In genomic region chr7:67617646-67618045, GRCm38 (mm10) we compare ENCODE assay signal across 21 mouse cellular contexts. TPM values are rescaled to one million over a fixed set of nuclear protein-coding genes. Genes with fewer than 3 reads are reported as not detected.
DNase-seq lines count a peak whose midpoint lies in the region; ATAC-seq lines count a peak whose summit lies in the region.
"Had no signal": no experiment of that assay in that cellular context is flagged by ENCODE, and none has a peak within 500 bp of the region (broad histone marks: within the 10 kb centered on the region; RNA-seq: fewer than 3 reads in every experiment).

No protein-coding gene starts in this region.

- H3K27ac ChIP-seq in heart, embryonic 10.5 days: peak overlapping the region; percentile 16; the same call in 1 of the 2 replicates
- peak overlapping the region; percentile 40 for H3K27ac ChIP-seq in embryonic facial prominence, embryonic 10.5 days (replicated peaks)
- peak overlapping the region; percentile 50; the same call in 1 of the 2 replicates for H3K27ac ChIP-seq in limb, embryonic 10.5 days
- no peak overlapping the region for H3K27ac ChIP-seq in midbrain, embryonic 10.5 days (replicated peaks)
- no peak overlapping the region for H3K27ac ChIP-seq in midbrain, embryonic 15.5 days
- H3K27ac ChIP-seq: embryonic facial prominence, embryonic 15.5 days; forebrain, embryonic 15.5 days; hindbrain, embryonic 13.5 days; hindbrain, postnatal 0 days had no signal

- peak; percentile 58 for DNase-seq in heart, embryonic 10.5 days (ENCODE audit: low spot score)
- DNase-seq in heart, adult 8-10 months (ENCODE audit: low spot score): no peak
- no peak for DNase-seq in embryonic facial prominence, embryonic 10.5 days (ENCODE audit: low spot score)
- DNase-seq in limb, embryonic 10.5 days (ENCODE audit: low spot score): no peak
- DNase-seq in midbrain, embryonic 10.5 days (ENCODE audit: low spot score): no peak
- no peak for DNase-seq in urinary bladder, postnatal 4 days (ENCODE audit: low spot score in 2 of 2)
- DNase-seq: adrenal gland, postnatal 14 days; cerebellum, adult 18-20 months; cerebellum, adult 9-11 months; cerebellum, postnatal 36 days; gastrocnemius, postnatal 10 days; heart, postnatal 14 days had no signal

- no peak overlapping the region for H3K4me3 ChIP-seq in heart, embryonic 10.5 days
- H3K4me3 ChIP-seq in embryonic facial prominence, embryonic 10.5 days: no peak overlapping the region
- H3K4me3 ChIP-seq in limb, embryonic 10.5 days: no peak overlapping the region
- H3K4me3 ChIP-seq in midbrain, embryonic 10.5 days: no peak overlapping the region
- no peak overlapping the region for H3K4me3 ChIP-seq in midbrain, embryonic 15.5 days
- H3K4me3 ChIP-seq: embryonic facial prominence, embryonic 15.5 days; forebrain, embryonic 15.5 days; heart, embryonic 15.5 days; hindbrain, embryonic 13.5 days had no signal

- no peak for ATAC-seq in midbrain, embryonic 15.5 days (replicated peaks)
- ATAC-seq: activated CD4-positive, CD25-positive, alpha-beta regulatory T cell, adult 4 months; forebrain, embryonic 15.5 days; hindbrain, postnatal 0 days had no signal

- H3K36me3 ChIP-seq in heart, embryonic 10.5 days: no peaks in the 10 kb centered on the region
- H3K36me3 ChIP-seq in embryonic facial prominence, embryonic 10.5 days (replicated peaks): no peaks in the 10 kb centered on the region
- H3K36me3 ChIP-seq in limb, embryonic 10.5 days: no peaks in the 10 kb centered on the region
- H3K36me3 ChIP-seq in midbrain, embryonic 10.5 days: no peaks in the 10 kb centered on the region
- H3K36me3 ChIP-seq in midbrain, embryonic 15.5 days (replicated peaks): no peaks in the 10 kb centered on the region
- H3K36me3 ChIP-seq: embryonic facial prominence, embryonic 15.5 days; forebrain, embryonic 15.5 days; heart, embryonic 15.5 days had no signal

- H3K9ac ChIP-seq in midbrain, embryonic 15.5 days: no peak overlapping the region
- H3K9ac ChIP-seq: embryonic facial prominence, embryonic 15.5 days; forebrain, embryonic 15.5 days; heart, embryonic 15.5 days; hindbrain, embryonic 13.5 days had no signal

- no peak overlapping the region for H3K4me2 ChIP-seq in midbrain, embryonic 15.5 days
- H3K4me2 ChIP-seq: embryonic facial prominence, embryonic 15.5 days; forebrain, embryonic 15.5 days; heart, embryonic 11.5 days; heart, embryonic 15.5 days; hindbrain, embryonic 13.5 days had no signal

- 93% methylated on average over 10 of the region's 10 CpGs for WGBS in heart, embryonic 10.5 days
- WGBS in embryonic facial prominence, embryonic 10.5 days: 92% methylated on average over 10 of the region's 10 CpGs
- 93% methylated on average over 10 of the region's 10 CpGs for WGBS in limb, embryonic 10.5 days
- 95% methylated on average over 10 of the region's 10 CpGs for WGBS in midbrain, embryonic 10.5 days
- 94% methylated on average over 10 of the region's 10 CpGs for WGBS in midbrain, embryonic 15.5 days

- H3K4me1 ChIP-seq in heart, embryonic 10.5 days: peaks cover 25% of the 10 kb centered on the region
- peaks cover 28% of the 10 kb centered on the region for H3K4me1 ChIP-seq in embryonic facial prominence, embryonic 10.5 days
- H3K4me1 ChIP-seq in limb, embryonic 10.5 days: peaks cover 22% of the 10 kb centered on the region
- peaks cover 15% of the 10 kb centered on the region for H3K4me1 ChIP-seq in midbrain, embryonic 10.5 days
- H3K4me1 ChIP-seq in midbrain, embryonic 15.5 days: peaks cover 3% of the 10 kb centered on the region

- no peaks in the 10 kb centered on the region for H3K27me3 ChIP-seq in heart, embryonic 10.5 days (ENCODE audit: insufficient read depth, poor library complexity, severe bottlenecking)
- H3K27me3 ChIP-seq in embryonic facial prominence, embryonic 10.5 days (replicated peaks; ENCODE audit: low read depth, poor library complexity, severe bottlenecking): no peaks in the 10 kb centered on the region
- H3K27me3 ChIP-seq in limb, embryonic 10.5 days (ENCODE audit: low read depth, poor library complexity, severe bottlenecking): no peaks in the 10 kb centered on the region
- H3K27me3 ChIP-seq in midbrain, embryonic 10.5 days (ENCODE audit: low read depth, poor library complexity, severe bottlenecking): no peaks in the 10 kb centered on the region
- H3K27me3 ChIP-seq in midbrain, embryonic 15.5 days (replicated peaks): no peaks in the 10 kb centered on the region
- H3K27me3 ChIP-seq: embryonic facial prominence, embryonic 15.5 days; forebrain, embryonic 15.5 days; heart, embryonic 15.5 days; hindbrain, embryonic 13.5 days; Patski had no signal

- H3K9me3 ChIP-seq in heart, embryonic 10.5 days: no peaks in the 10 kb centered on the region
- no peaks in the 10 kb centered on the region for H3K9me3 ChIP-seq in embryonic facial prominence, embryonic 10.5 days
- no peaks in the 10 kb centered on the region for H3K9me3 ChIP-seq in limb, embryonic 10.5 days (replicated peaks)
- no peaks in the 10 kb centered on the region for H3K9me3 ChIP-seq in midbrain, embryonic 10.5 days (replicated peaks)
- no peaks in the 10 kb centered on the region for H3K9me3 ChIP-seq in midbrain, embryonic 15.5 days
- H3K9me3 ChIP-seq: embryonic facial prominence, embryonic 15.5 days; forebrain, embryonic 15.5 days; heart, embryonic 15.5 days; hindbrain, embryonic 13.5 days had no signal

RNA-seq across cellular contexts. Expression of gene Lrrc28, which starts 27.4 kb away (rescaled TPM):
- 12.8 and 13.6 TPM in 2 replicates for polyA plus RNA-seq in heart, embryonic 10.5 days (2016; fragmentation: Nextera tagmentation; extraction: Ambion mirVana)
- total RNA-seq in heart, adult 8-10 months (2022): 10 to 100 TPM; 13.5 to 19.6 (median 17.2) TPM
- 18.0 and 21.5 TPM in 2 replicates for polyA plus RNA-seq in embryonic facial prominence, embryonic 10.5 days (2016; fragmentation: Nextera tagmentation; extraction: Ambion mirVana)
- polyA plus RNA-seq in limb, embryonic 10.5 days (2016; fragmentation: Nextera tagmentation; extraction: Ambion mirVana): 18.9 and 22.5 TPM in 2 replicates
- polyA plus RNA-seq in midbrain, embryonic 10.5 days (2016; fragmentation: Nextera tagmentation; extraction: Ambion mirVana): 19.5 and 21.9 TPM in 2 replicates
- polyA plus RNA-seq in midbrain, embryonic 15.5 days (2015; fragmentation: Nextera tagmentation; extraction: Ambion mirVana): 26.0 and 28.5 TPM in 2 replicates

RNA-seq across cellular contexts. Expression of gene Ttc23, which starts 29.6 kb away (rescaled TPM):
- 19.0 and 27.1 TPM in 2 replicates for polyA plus RNA-seq in heart, embryonic 10.5 days (2016; fragmentation: Nextera tagmentation; extraction: Ambion mirVana)
- 10 to 100 TPM; 16.2 to 18.6 (median 17.4) TPM for total RNA-seq in heart, adult 8-10 months (2022)
- 45.5 and 47.3 TPM in 2 replicates for polyA plus RNA-seq in embryonic facial prominence, embryonic 10.5 days (2016; fragmentation: Nextera tagmentation; extraction: Ambion mirVana)
- polyA plus RNA-seq in limb, embryonic 10.5 days (2016; fragmentation: Nextera tagmentation; extraction: Ambion mirVana): 52.0 and 59.6 TPM in 2 replicates
- 36.0 and 36.5 TPM in 2 replicates for polyA plus RNA-seq in midbrain, embryonic 10.5 days (2016; fragmentation: Nextera tagmentation; extraction: Ambion mirVana)
- polyA plus RNA-seq in midbrain, embryonic 15.5 days (2015; fragmentation: Nextera tagmentation; extraction: Ambion mirVana): 7.5 and 7.7 TPM in 2 replicates

Comparison
In these comparisons a context has a peak if more than half of its experiments do, and no peak if none do; other contexts are left out.
1. H3K27ac ChIP-seq: peak in heart, embryonic 10.5 days (single experiment), embryonic facial prominence, embryonic 10.5 days (single experiment) and limb, embryonic 10.5 days (single experiment); none in midbrain, embryonic 10.5 days (single experiment) and midbrain, embryonic 15.5 days (single experiment).